Comparison of ENCODE assay signal across 25 mouse cellular contexts in the genomic region with DNA sequence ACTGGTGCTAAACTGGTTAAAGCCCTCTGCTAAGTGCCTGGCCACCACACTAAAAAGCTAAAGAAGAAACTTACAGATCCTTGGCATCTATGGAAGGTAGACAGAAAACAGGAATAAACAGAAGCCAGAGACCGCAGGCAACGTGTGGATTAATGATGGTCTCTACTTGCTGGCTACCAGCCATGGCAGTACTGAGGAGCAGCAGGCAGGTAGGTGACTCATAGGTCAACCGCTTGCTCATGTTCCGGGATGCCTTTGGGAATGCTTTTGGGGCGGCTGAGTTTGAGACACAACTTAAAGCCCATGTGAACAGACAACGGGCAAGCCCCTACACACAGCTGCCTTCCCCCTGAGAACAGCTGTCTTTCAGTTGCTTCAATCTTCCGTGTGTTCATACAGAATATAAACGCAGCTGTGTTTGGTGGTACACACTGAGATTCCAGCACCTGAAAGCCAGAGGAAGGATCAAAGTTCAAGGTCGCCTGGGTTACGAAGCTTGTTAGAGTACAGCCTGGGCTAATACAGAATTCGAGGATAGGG. TPM values are rescaled to one million over a fixed set of nuclear protein-coding genes. Genes with fewer than 3 reads are reported as not detected.
A peak's percentile ranks its signal among the peaks of the same experiment; 100 is the strongest.
DNase-seq lines count a peak whose midpoint lies in the region; ATAC-seq and TF ChIP-seq lines count a peak whose summit lies in the region.
"Had no signal": no experiment of that assay in that cellular context is flagged by ENCODE, and none has a peak within 500 bp of the region (broad histone marks: within the 10 kb centered on the region; RNA-seq: fewer than 3 reads in every experiment).

No protein-coding gene starts in this region.

- peak overlapping the region; percentile 40 for H3K27ac ChIP-seq in left cerebral cortex, adult 2 months
- H3K27ac ChIP-seq: forebrain, embryonic 13.5 days; heart, embryonic 15.5 days; hindbrain, postnatal 0 days had no signal

- peak; percentile 58 for DNase-seq in adrenal gland, adult 2 months
- DNase-seq in adrenal gland, postnatal 4 days (ENCODE audit: low spot score in 2 of 2), result no peak
- DNase-seq in left cerebral cortex, adult 2 months (ENCODE audit: extremely low spot score in 1 of 2, low spot score in 2 of 2), result no peak
- no peak for DNase-seq in left cerebral cortex, postnatal 36 days (ENCODE audit: low spot score in 2 of 2)
- peak; percentile 73 for DNase-seq in brain, adult 2 months (ENCODE audit: low read depth, low spot score)
- DNase-seq in cerebellum, postnatal 36 days, result peak; percentile 51 to 70
- DNase-seq in urinary bladder, postnatal 25 days (ENCODE audit: low spot score), result no peak
- DNase-seq: gastrocnemius, postnatal 14 days; heart, adult 18-20 months; heart, postnatal 4 days; kidney, adult 18-20 months; kidney, postnatal 10 days; layer of hippocampus, adult 9-11 months; lung, adult 2 months; lung, postnatal 4 days; right cerebral cortex, postnatal 4 days had no signal

- no peak for TF ChIP-seq CTCF in left cerebral cortex, adult 2 months (IDR thresholded peaks at IDR 0.05)

- no peak for ATAC-seq in inflammation-experienced regulatory T-cells, adult 6 months
- ATAC-seq: forebrain, embryonic 13.5 days; hindbrain, postnatal 0 days had no signal

- intact Hi-C loops in left cerebral cortex, adult 2 months (cut with DNase I), result no loop called here
- intact Hi-C loops in left cerebral cortex, postnatal 36 days (cut with DNase I), result no loop called here

- H3K4me3 ChIP-seq in left cerebral cortex, adult 2 months, result no peak overlapping the region
- H3K4me3 ChIP-seq: forebrain, embryonic 13.5 days; heart, embryonic 15.5 days had no signal

RNA-seq across cellular contexts. Expression of a gene that starts 13.5 kb away (rescaled TPM):
- 10 to 100 TPM; 17.2 to 26.7 TPM for total RNA-seq in adrenal gland, adult 2 months (2021)
- 19.4 and 20.5 TPM in 2 replicates for polyA plus RNA-seq in adrenal gland, adult 2 months (2012; rRNA removed)
- total RNA-seq in adrenal gland, postnatal 4 days (2021), result 10 to 100 TPM; 44.4 TPM
- total RNA-seq in left cerebral cortex, adult 2 months (2021), result 10 to 100 TPM; 48.7 to 51.9 TPM
- total RNA-seq in left cerebral cortex, postnatal 36 days (2021), result 10 to 100 TPM; 44.6 to 61.3 TPM
- 10 to 100 TPM in 1 of 3 experiments, 1 to 10 TPM in 2; 5.2 to 45.4 (median 6.7) TPM for polyA plus RNA-seq in inflammation-experienced regulatory T-cells, adult 6 months (2017; shearing (Covaris generic))

RNA-seq across cellular contexts. Expression of a gene that starts 32.0 kb away (rescaled TPM):
- total RNA-seq in adrenal gland, adult 2 months (2021), result not detected
- polyA plus RNA-seq in adrenal gland, adult 2 months (2012; rRNA removed), result not detected in 2 replicates
- not detected for total RNA-seq in adrenal gland, postnatal 4 days (2021)
- total RNA-seq in left cerebral cortex, adult 2 months (2021), result not detected
- not detected for total RNA-seq in left cerebral cortex, postnatal 36 days (2021)
- not detected for polyA plus RNA-seq in inflammation-experienced regulatory T-cells, adult 6 months (2017; shearing (Covaris generic))
- total RNA-seq: gastrocnemius, postnatal 14 days; heart, adult 18-20 months; heart, postnatal 4 days; hindbrain, postnatal 0 days; left cerebral cortex, adult 8-10 months had no signal
- polyA plus RNA-seq: forebrain, embryonic 13.5 days; frontal cortex, adult 2 months; heart, embryonic 15.5 days; hindbrain, postnatal 0 days; limb, embryonic 11.5 days; liver, embryonic 11.5 days; lung, adult 2 months; neural tube, embryonic 11.5 days had no signal

RNA-seq across cellular contexts. Expression of a gene that starts 41.5 kb away (rescaled TPM):
- total RNA-seq in adrenal gland, adult 2 months (2021), result 1 to 10 TPM; 1.9 to 2.0 TPM
- polyA plus RNA-seq in adrenal gland, adult 2 months (2012; rRNA removed), result 0.88 and 2.0 TPM in 2 replicates
- total RNA-seq in adrenal gland, postnatal 4 days (2021), result 1 to 10 TPM; 2.4 to 3.0 TPM
- under 1 TPM in 1 of 2 experiments, not detected in 1; 0.68 TPM for total RNA-seq in left cerebral cortex, adult 2 months (2021)
- under 1 TPM in 1 of 2 experiments, not detected in 1; 0.64 TPM for total RNA-seq in left cerebral cortex, postnatal 36 days (2021)
- not detected for polyA plus RNA-seq in inflammation-experienced regulatory T-cells, adult 6 months (2017; shearing (Covaris generic))
- total RNA-seq: left cerebral cortex, adult 8-10 months had no signal

Comparison
In these comparisons a context has a peak if more than half of its experiments do, and no peak if none do; other contexts are left out.
1. DNase-seq: peak in adrenal gland, adult 2 months (single experiment), brain, adult 2 months (single experiment) and cerebellum, postnatal 36 days (2 of 2); none in adrenal gland, postnatal 4 days (0 of 2), left cerebral cortex, adult 2 months (0 of 2), left cerebral cortex, postnatal 36 days (0 of 2) and urinary bladder, postnatal 25 days (single experiment).